Mouse (Mus musculus): ENCODE measurements around the gene Galnt2.

The Galnt2 gene

DNA sequence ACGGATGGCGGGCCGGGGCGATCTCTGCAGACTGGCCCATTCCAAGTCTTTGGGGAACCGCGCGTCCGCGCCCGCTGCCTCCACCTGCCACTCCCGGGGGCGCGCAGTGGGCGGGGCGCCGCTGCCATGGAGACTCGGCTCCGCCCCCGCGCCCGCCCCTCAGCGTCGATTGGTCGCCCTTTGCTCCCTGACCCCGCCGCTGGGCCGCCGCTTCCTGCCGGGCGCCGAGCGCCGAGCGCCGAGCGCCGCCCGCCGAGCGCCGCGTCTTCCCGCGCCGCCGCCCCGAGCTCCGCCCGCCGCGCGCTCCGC is at the start of gene Galnt2:
Gene Galnt2 (plus strand): TSS at position 216 of the 309 bp plus-strand sequence.
- peak; percentile 91 for DNase-seq (ENCODE audit: low read depth, low spot score)

DNA sequence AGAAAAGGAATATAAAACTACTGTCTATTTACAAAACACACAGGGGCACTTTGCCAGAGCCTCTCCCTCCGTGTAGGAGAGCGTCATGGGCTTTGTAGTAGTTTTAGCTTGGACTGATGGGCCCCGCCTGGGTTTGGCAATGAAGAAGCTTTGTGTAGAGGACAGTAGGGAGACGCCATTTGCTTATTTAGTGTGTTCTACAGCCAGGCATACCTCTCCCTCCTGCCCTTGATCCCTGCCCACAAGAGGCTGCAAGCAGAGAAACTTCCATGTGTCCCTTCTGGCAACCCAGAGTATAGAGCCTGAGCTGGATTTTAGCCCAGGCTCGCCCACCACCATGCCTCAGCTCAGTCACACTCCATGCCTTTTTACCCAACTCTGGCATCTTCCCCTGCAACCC is 49.4 kb upstream of the Galnt2 start:
- DNase-seq (ENCODE audit: low read depth, low spot score) = no peak

DNA sequence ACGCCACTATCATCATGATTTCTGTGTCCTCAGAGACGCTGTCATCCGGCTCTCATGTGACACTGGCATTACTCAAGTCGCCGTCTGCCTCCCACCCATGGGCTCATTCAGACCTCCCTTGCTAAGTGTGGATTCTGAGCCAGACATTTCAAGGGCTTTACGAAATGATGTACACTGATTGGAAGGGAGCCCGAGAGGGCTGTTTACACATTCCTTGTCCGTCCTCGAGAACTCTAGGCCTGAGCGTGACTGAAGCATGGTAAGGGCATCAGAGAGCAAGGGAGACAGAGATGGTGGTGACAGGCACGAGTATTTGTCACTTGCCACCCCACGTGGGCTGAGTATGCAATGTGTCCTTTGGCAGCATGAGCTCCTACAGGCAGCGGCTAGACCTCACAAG is 49.0 kb upstream of the Galnt2 start:
- no peak for DNase-seq (ENCODE audit: low read depth, low spot score)

DNA sequence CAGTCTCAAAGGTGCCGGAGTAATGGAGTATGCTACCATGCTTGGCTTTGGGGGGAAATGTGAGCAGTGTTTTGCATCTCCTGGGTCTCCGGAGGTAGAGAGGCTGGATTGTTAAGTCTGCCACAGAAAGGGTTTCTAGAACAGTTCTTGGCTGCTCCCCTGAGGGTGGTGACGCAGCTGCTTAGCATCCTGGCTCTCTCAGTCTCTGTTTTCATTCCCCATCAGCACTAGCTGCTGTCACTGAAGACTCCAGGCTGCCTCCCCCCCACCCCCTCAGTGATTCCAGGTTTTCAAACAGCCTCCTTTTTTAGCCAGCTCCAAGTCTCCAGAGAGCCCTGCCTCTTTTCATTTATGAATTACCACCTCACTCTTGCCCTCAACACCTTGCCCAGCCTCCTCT is 47.1 kb upstream of the Galnt2 start:
- no peak for DNase-seq (ENCODE audit: low read depth, low spot score)

DNA sequence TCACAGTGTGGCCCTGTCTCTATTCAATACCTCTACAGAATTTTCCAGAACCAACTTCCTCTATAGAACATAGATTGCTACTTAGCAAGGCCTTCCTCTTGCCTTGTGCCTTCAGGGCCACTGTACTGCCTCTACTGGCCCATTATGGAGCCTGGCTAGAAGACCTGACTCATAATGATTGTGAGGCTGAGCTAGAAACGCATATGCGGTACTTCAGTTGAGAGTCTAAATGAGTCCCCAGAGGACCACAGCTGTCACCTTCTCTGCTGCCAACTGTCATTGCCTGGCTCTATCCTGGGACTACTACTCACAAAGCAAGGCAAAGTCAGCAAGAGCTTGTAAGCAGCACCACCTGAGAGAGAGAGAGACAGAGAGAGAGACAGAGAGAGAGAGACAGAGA is 46.7 kb upstream of the Galnt2 start:
- no peak for DNase-seq (ENCODE audit: low read depth, low spot score)

DNA sequence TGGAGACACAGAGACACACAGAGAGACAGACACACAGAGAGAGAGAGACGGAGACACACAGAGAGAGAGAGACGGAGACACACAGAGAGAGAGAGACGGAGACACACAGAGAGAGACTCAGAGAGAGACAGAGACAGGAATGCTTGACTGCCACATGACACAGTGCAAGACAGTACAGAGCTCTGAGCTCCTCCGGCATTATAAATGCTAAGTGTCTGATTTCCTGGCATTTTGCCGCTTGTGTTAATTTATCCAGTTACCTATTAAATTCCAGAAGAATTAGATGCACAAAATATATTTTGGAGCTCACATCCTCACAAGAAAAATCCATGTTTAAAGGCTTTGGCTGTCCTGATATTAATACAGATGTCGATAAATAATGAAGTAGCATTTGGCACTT is 46.1 kb upstream of the Galnt2 start:
- DNase-seq (ENCODE audit: low read depth, low spot score) = no peak

DNA sequence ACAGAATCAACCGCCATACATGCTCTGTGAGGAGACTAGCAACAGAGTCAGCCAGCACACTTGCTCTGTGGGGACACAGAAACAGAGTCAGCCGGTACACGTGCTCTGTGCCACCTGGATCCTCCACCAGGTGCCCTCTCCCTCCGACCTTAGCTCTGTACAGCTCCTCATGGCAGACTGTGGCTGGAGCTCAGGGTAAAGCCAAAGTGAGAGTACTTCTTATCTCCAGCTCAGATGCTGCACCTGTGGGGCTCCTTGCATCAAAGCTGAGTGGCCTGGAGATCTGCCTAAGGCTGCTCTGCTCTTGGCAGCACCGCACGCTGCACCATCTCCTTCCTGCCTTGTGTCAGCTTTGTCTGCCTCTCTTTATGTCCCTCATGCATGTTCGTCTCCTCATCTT is 40.8 kb upstream of the Galnt2 start:
- DNase-seq (ENCODE audit: low read depth, low spot score) = no peak

DNA sequence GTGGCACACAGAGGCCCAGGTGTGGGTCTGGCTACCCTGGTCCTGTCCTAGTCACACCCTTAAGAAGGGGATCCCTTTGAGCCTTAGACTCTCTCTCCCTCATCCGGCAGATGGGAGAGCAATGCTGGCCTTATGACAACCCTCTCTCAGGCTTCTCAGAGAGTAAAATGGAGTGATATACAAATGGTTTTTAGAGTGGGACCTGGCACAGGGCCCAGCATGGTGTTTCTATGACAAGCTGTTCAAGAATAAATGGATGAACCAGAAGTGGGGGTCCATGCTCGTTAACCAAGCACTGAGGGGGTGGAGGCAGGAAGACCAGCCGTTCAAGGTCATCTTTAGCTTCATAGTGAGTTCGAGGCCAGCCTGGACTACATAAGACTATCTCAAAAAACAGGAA is 38.9 kb upstream of the Galnt2 start:
- no peak for DNase-seq (ENCODE audit: low read depth, low spot score)

DNA sequence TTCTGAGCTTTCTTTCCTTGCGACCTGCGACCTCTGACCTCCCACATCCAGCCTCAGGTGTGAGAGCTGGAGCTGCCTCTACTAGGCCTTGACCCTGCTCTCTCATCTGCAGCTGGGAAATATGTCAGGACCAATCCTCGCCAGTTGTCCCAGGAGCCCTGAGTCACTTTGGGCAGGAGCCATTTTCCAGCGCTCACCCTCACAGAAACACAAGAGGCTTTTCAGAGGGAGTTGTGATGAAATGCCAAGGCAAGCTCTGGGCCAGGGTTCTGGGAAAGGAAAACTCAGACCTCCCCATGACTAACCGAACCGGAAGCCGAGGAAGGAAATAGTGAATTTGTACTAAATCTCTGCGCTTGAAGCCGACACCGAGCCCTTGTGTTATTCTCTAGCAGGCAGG is 38.2 kb upstream of the Galnt2 start:
- DNase-seq (ENCODE audit: low read depth, low spot score) = no peak

DNA sequence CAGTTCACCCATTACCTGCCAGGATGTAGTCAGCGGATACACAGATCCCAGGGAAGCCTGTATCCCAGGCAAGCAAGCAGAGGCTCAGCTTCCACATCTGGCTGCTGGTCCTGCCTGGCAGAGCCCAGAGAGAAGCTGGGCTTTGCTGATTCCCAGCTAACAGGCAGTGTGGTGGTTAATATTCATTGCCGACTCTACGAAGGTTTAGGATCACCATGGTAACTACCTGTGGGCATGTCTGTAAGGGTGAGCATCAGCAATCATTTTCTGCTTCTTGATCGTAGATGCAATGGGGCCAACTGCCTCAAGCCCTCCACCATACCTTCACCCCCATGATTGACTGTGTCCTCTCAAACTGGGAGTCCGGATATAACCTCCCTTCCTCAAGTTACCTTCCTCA is 37.2 kb upstream of the Galnt2 start:
- no peak for DNase-seq (ENCODE audit: low read depth, low spot score)

DNA sequence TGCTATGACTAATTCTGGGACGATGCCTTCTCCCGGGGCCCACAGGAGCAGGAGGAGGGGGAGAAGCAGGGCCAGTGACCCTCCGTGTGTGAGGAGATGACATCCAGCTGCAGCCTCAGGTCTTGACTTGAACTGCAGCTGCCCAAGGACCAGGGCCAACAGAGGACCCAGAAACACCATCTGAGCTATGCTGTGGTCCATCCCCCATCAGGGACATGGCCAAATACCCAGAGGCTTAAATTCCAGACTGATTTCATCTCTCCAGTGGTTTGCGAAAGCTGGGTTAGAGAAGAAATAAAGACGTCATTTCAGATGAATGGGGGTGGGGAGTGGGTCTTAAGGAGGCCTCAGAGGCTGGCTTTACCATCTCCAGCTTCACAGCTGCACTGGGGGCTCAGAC is 35.0 kb upstream of the Galnt2 start:
- no peak for DNase-seq (ENCODE audit: low read depth, low spot score)

DNA sequence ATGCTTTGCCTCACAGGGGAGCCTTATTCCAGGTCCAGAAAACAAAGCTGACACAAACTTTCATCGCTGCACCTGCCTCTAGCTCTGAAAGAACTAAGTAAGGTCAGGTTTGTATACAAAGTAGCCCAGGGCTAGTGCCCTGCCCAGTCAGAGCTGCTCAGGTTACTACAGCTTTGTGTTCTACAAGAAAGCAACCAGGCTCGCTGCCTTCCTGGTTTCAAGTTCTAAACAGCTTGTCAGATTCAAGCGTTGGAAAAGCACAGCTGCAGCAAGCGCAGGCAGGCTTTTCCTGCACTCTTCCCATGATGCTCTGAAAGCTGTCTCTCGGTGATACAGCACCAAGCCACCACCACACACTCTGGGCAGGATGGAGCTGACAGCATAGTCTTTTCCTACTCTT is 34.4 kb upstream of the Galnt2 start:
- no peak for DNase-seq (ENCODE audit: low read depth, low spot score)

DNA sequence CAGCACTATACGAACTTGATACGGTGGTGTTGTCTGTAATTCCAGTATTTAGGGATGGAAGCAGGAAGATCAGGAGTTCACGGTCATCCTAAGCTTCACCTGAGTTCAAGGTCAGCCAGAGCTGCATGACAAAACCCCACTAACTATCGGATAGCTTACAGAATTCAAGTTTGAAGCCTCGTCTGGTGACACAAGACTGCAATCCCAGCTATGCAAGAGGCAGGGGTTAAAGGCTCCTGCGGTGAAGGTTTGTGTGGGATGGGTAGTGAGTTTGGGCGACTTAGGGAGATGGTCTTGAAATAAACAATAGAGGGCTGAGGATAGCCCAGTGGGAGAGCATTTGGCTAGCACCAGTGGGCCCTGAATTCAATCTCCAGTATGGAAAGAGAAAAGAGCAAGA is 33.0 kb upstream of the Galnt2 start:
- DNase-seq (ENCODE audit: low read depth, low spot score) = no peak

DNA sequence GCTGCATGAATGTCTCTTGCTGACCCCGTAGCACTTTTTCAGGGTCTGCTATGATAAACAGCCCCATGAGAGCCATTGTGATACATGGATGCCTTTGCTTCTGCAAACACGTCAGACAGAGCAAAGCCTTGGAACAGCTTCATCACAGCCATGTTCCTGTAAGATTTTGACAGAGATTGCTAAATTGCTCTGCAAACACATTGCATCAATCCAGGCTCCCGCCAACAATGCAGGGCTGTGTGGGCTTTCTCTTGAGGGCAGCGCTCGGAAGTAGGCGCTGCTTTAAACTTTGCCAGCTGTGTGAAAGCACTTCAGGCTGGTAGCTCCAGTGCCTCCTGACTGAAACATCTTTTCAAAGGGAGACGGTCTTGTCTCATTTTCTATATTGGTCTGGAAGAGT is 30.8 kb upstream of the Galnt2 start:
- DNase-seq (ENCODE audit: low read depth, low spot score) = no peak

DNA sequence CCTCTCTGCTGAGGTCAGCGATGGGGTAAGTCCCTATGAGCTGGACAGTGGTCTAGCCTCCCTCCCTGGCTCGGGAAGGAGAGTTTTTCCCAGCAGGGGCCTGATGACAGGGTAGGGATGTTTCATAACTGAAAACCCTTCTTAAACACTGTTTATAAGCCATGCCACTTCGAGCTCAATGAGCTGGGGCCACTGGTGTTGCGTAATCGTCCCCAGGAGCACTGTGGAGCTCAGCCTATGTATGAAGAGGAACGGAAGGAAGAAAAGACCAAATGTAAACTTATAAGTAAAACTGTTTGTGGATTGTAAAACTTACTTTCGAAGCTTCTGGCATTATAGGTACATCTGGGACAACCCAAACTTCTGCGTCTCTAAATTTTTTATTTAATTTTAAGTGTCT is 29.5 kb upstream of the Galnt2 start:
- no peak for DNase-seq (ENCODE audit: low read depth, low spot score)

DNA sequence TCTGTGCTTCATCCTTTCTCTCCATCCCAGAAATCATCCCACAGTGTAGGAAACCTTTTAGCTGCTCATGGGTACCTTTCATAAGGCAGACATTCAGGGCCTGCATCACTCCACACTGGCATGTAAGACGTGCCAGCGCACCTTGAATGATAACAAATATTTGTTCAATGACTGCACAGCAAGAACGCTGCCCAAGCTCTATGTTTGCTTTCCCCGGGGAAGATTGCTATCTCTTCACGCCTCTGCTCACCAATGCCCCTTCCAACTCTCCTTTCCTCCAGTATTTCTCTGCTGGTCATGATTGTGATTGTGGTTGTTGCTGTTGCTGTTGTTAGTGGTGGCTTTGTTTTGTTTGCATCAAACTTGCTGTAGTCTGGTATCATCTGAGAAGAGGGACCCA is 28.3 kb upstream of the Galnt2 start:
- no peak for DNase-seq (ENCODE audit: low read depth, low spot score)

DNA sequence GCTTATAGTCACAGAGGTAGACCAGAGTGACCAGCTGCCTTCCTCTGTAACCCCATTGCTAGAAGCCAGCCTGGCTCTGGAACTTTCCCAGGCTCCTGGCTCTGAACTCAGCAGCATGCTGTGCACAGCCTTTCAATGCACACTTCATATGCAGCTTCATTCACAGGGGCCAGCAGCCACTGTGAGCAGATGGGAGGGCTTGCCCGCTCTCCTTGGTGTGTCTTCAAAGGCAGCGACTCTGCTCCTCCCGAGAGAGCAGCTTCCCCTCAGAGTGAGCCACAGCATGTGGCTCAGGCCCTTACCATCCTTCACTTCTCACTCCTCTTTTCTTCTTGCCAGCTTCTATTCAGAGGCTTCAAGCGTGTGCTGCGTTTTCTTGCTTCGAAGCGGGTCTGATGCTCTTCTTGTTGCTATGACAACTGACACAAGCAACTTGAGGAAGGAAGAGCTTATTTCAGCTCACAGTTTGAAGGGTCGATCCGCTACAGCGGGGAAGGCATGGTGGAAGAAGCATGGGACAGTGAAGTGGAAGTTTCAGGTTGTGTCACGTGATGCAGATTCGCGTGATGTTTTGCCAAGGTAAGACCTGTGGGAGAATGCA is 27.1 kb upstream of the Galnt2 start:
- no peak for DNase-seq (ENCODE audit: low read depth, low spot score)

DNA sequence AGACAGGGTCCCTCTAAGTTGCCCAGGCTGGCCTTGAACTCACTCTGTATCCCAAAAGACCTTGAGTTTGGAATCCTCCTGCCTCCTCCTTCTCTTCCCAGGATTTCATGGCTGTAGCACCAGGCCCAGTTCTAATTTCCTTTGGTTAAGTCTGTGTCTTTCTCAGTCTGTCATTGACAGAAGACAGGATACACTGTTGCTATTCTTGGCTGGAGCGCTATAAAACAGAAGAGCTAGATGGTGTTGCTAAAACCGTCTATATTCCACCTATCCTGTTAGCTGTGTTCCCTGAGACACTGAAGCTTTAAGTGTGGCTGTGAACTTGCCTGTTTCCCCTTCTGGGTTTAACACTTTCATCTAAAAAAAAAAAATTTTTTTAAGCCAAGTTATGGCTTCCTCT is 19.0 kb upstream of the Galnt2 start:
- no peak for DNase-seq (ENCODE audit: low read depth, low spot score)

DNA sequence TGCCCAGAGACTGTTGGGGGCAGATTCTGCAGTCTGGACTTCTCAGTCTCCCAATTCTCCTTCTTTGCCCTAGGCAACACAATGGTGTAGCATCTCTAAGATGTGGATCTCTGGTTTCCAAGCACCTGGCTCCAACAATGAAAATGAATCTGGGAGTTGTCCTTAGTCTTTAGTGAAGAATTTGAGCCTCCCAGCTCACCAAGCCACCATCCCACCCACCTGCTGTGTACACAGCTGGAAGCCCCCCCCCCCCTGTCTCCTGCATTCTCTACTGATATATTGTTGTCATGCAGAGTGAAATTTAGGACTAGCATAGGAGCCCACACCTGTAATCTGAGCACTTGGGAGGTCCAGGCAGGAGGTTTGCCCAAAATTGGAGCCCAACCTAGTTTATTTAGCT is 14.2 kb upstream of the Galnt2 start:
- no peak for DNase-seq (ENCODE audit: low read depth, low spot score)

DNA sequence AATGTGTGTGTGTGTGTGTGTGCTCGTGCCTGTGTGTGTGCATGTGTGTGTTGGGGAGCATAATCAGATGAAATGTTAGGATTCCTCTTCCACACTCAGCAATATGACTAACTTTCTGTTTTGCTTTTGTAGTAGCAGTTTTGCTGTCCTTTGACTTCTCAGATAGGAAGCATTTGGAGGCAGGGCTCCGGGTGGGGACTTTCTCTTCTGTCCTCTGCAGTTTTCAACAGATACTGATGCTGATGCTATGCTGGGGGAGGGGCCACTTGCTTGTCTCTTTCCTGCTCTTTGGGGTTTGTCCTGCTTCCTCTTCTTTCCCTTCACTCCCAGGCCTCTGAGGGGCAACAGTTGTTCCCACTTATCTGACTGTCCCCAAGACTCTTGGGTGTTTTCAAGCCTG is 1.3 kb upstream of the Galnt2 start:
- DNase-seq (ENCODE audit: low read depth, low spot score) = no peak

DNA sequence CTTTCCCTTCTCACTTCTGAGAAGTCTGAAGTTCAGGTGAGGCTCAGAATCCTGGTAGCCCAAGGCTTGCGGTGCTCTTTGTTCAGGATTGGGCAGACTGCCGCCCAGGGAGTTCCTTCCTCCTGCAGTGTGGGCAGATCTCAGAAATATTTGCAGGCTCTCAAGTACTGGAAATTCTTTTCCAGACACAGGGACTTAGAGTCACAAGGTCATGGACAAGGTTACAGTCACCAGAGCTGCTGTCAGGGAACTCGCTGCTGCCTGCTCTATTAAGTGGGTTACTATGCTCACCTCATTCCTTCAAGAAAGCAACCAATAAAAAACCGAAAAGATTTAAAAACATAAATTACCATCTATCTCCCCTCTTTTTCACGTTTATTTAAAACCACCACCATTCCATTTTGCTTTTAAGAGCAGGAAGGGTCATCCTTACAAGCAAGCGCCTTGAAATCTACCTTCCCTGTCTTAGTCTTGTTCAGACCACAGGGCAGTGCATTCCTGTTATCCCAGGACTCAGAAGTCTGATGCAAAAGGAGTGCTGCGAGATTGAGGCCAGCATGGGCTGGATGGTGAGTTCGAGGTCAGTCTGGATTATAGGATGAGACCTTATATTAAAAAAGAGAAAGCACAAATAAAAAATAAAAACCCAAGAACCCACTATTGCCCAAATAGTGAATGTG is 555 bp upstream of the Galnt2 start:
- no peak for DNase-seq (ENCODE audit: low read depth, low spot score)

DNA sequence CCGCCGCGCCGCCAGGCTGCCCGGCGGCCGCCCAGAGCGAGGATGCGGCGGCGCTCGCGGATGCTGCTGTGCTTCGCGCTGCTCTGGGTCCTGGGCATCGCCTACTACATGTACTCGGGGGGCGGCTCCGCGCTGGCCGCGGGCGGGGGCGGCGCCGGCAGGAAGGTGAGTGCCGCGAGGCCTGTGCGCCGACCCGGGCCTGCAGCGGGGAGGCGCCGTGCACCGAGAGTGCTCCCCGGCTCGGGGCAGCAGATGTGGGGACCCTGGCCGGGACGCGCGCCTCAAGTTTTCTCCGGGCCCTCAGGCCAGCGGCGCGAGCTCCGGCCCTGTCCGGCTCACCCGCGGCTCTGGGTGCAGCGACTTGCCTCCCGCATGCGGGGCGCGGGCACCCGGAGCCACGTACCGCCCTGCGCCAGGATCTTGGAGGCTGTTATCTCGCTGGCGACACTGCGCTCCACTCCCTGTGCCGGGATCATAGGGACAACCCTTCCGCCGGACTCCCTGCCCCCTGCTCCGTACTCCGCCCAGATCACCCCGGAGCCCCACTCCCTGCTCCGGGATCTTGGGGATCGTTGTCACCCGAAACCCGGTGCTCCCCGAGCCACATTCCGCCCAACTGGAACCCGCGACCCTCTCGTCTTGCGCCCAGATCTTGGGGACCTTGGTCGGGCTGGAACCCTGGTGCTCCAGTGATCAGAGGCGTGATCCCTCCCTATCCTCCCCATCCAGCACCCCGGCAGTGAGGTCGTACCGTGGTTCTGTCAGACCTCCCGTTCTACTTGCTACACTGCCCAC is 491 bp downstream of the Galnt2 start:
- peak; percentile 30 for DNase-seq (ENCODE audit: low read depth, low spot score)

DNA sequence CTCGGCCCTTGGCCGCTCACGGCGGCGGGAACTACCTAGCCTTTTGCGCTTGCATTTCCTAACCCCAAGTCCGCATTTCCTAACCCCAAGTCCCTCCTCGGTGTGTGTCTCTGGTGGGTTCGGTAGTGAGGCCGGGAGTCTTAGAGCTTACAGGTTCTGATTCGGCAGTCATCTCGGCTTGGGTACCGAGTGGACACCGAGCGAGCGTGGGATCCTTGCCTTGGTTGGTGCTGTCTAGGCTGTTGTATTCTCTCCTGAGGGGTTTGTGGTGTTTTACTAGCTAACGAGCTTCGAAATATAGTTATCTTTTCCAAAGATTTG is 1.0 kb downstream of the Galnt2 start:
- no peak for DNase-seq (ENCODE audit: low read depth, low spot score)

DNA sequence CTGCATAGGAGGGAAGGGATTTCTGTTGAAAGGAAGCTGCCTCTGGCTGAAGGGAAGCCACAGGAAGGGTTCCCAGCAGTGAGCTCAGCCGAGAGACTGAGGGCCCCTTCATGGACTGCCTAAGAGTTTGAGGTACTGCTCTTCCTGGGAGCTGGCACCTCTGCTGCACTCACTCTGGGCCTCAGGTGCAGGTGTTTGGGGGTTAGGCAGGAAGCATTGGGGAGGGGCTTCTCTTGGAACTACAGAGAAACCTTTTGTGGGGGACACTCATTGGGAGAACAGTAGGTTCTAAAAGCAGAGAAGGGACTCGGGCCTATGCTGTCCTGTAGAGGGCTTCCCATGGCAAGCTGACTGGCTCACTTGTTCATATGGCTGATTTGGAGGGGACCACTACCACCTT is 3.3 kb downstream of the Galnt2 start:
- DNase-seq (ENCODE audit: low read depth, low spot score) = no peak

Measured in CD4-positive, CD25-positive, alpha-beta regulatory T cell, adult 2 months (primary cell).